Mouse (Mus musculus) cerebellum, adult 2 months (tissue): ENCODE measurements around the gene Enc1. TPM values are rescaled to one million over a fixed set of nuclear protein-coding genes. Genes with fewer than 3 reads are reported as not detected.

Experiments
- DNase-seq, 2 experiments: peaks; one replicate each; pipeline ENCODE4 v3.0.0; 2021
- H3K27ac ChIP-seq: fragments of 200-500 bp; 2 replicates; pipeline ENCODE4 v1.5.1; 2012; ENCODE audit warnings: low read length, control low read depth, inconsistent platforms; ENCODE audit not compliant: insufficient read depth
- H3K27me3 ChIP-seq: fragments of 200-500 bp; 2 replicates; pipeline ENCODE4 v1.6.1; 2012; ENCODE audit warnings: inconsistent platforms, mild to moderate bottlenecking, low read length, moderate library complexity; ENCODE audit not compliant: control insufficient read depth, insufficient read depth
- H3K4me1 ChIP-seq: fragments of 200-500 bp; 2 replicates; pipeline ENCODE4 v1.6.1; 2011; ENCODE audit warnings: low read length; ENCODE audit not compliant: control insufficient read depth, insufficient read depth
- H3K4me3 ChIP-seq: fragments of 200-500 bp; replicated peaks from 2 replicates; pipeline ENCODE3; 2011; ENCODE audit warnings: mild to moderate bottlenecking, low read depth, low read length, control low read depth; ENCODE audit not compliant: insufficient read depth
- CTCF ChIP-seq: fragments of 200-500 bp; IDR thresholded peaks from 2 replicates; pipeline ENCODE4 v1.5.1; 2011; ENCODE audit warnings: low read depth, mild to moderate bottlenecking, control low read depth, low read length, moderate library complexity, borderline replicate concordance; ENCODE audit not compliant: insufficient read depth
- POLR2A ChIP-seq: fragments of 200-500 bp; IDR thresholded peaks from 2 replicates; pipeline ENCODE4 v1.6.1; 2011; ENCODE audit warnings: low read length, control low read depth, borderline replicate concordance; ENCODE audit not compliant: insufficient read depth
- WGBS: fragments of 180-500 bp; shearing (Covaris S2); methylation state at CpG from one replicate; pipeline ENCODE4 v1.1.7; 2018; 5-methylcytosine and 5-hydroxymethylcytosine counted together
- polyA plus RNA-seq: library from polyadenylated mRNA; depleted of rRNA; stranded (reverse); fragments of >200 nt; gene quantifications from 2 replicates; pipeline ENCODE4 v1.2.3, GENCODE M21; 2012

Gene Enc1
- polyA plus RNA-seq, 1 experiment: 20.2 TPM

GRCm38 (mm10) chr13:97233092-97233491 lies 7.8 kb upstream of the Enc1 start:
- H3K4me3 ChIP-seq: no peak overlapping the region
- no peak overlapping the region for H3K27ac ChIP-seq
- no peak for TF ChIP-seq CTCF
- TF ChIP-seq POLR2A: no peak
- WGBS: 80% methylated on average over 2 of the region's 2 CpGs
- H3K27me3 ChIP-seq: no peaks in the 10 kb centered on the region; the same call in 1 of the 2 replicates
- no peaks in the 10 kb centered on the region for H3K4me1 ChIP-seq
- DNase-seq: no peak

DNA sequence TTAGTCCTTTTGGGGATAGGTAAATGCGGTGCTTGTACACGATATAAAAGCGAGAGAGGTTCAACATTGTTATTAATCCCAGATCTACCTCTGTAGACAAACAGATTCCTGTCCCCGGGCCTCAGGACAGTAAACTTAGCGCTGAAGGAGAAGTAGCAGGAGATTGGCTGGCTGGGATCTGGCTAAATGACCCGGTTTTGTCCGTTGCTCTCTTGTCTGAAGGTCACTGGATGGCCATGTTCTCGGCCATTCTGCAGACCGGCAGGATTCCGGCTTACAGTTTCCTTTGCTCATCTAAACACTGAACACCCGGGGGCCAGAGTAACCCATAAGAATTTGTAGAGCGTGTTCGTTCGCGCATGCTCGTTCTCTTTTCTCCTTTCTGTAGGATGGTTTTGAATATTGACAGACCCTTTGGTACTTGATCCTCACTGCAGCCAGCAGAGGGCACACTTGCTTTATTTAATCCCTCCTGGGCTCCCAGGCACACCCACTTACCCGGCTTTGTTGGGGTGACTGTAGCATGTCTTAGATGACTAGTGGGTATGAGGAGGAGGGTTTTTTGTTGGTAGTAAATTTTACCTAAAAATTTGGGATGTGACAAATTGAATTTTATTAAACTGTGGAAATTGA lies 6.0 kb upstream of the Enc1 start:
- peak; percentile 65 to 77 for DNase-seq
- no peak overlapping the region for H3K27ac ChIP-seq
- no peaks in the 10 kb centered on the region; the same call in 1 of the 2 replicates for H3K27me3 ChIP-seq
- no peaks in the 10 kb centered on the region for H3K4me1 ChIP-seq
- H3K4me3 ChIP-seq: no peak overlapping the region
- 20% methylated on average over 17 of the region's 17 CpGs for WGBS
- TF ChIP-seq POLR2A (no peak), CTCF (peak; percentile 86)

DNA sequence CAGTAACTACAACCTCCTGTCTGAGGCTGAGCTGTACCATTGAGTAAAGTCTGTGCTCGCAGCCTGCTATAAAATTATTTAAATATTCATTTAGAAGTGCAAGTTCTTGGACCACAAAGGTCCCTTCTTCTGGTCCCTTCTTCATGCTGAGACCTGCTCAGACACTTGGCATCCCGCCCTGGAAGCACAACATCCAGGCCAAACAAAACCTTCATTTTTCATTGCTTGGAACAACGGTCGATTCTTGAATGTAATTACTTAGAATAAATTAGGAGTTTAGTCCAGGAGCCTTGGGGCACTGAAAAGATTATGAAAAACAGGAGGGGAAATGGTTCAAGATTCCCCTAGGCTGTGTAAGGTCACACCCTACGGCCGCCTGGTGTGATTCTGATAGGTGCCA lies 5.0 kb upstream of the Enc1 start:
- no peak overlapping the region for H3K4me3 ChIP-seq
- 55% methylated on average over 6 of the region's 6 CpGs for WGBS
- H3K4me1 ChIP-seq: 0 out of 2 replicates have a peak, but pooled peaks cover 6% of the 10 kb centered on the region
- DNase-seq: no peak
- TF ChIP-seq POLR2A (no peak), CTCF (no peak)
- H3K27me3 ChIP-seq: no peaks in the 10 kb centered on the region; the same call in 1 of the 2 replicates
- no peak overlapping the region for H3K27ac ChIP-seq

- DNase-seq: no peak
- no peak overlapping the region for H3K27ac ChIP-seq
- WGBS: 49% methylated on average over 3 of the region's 3 CpGs
- H3K4me3 ChIP-seq: no peak overlapping the region
- H3K4me1 ChIP-seq: 0 out of 2 replicates have a peak, but pooled peaks cover 6% of the 10 kb centered on the region
- TF ChIP-seq CTCF (no peak), POLR2A (no peak)
- H3K27me3 ChIP-seq: no peaks in the 10 kb centered on the region; the same call in 1 of the 2 replicates
These were observed 3.2 kb upstream of the Enc1 start for GRCm38 (mm10) chr13:97237700-97238099.

- H3K27ac ChIP-seq: no peak overlapping the region
These were observed 2.5 kb upstream of the Enc1 start for GRCm38 (mm10) chr13:97238181-97238981.

DNA sequence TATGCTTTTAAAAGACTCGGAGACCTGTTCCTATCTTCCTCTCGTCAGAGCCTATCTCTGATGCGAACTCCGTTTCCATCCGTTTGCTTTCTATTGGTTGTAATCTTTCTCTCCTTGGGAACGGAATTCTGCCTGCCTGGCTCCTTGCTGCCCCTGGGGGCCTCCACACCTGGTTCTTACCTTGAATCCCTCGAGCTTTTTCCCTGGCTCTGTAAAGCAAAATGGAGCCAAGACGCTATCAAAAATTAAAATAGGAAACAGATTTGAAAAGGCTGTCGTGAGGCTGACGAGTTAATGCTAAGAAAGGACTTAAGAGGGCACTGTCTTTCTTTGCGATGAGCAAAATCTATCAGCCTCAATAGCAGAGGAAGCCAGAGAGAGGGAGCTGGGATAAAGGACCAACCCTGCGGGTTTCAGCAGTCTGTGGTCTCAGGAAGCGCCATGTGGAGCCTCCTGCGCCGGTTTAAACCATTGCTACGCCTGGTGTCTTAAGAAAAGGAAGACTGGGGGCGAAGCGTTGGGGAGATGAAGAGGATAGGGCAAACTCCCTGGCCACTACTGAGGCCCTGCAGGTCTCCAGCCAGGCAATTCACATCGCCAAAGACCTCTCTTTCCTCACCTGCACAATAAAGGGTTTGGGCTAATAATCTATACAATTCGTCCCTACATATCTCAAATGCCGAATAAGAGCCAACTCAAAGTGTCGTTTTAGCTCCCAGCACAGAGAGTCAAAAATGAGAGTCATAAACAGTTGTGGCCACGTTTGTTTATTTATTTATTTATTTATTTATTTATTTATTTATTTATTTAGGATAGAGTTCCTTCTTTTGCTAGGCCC lies 1.3 kb upstream of the Enc1 start:
- 7% methylated on average over 23 of the region's 23 CpGs for WGBS
- H3K27ac ChIP-seq: no peak overlapping the region
- DNase-seq: peak; percentile 52 to 56
- H3K27me3 ChIP-seq: no peaks in the 10 kb centered on the region; the same call in 1 of the 2 replicates
- H3K4me1 ChIP-seq: 0 out of 2 replicates have a peak, but pooled peaks cover 6% of the 10 kb centered on the region
- TF ChIP-seq CTCF (peak; percentile 41; the same call in 1 of the 2 replicates), POLR2A (no peak)
- no peak overlapping the region for H3K4me3 ChIP-seq

More at GRCm38 (mm10) chr13:97238181-97238981, 2.5 kb upstream of the Enc1 start:
- DNase-seq: no peak
- Histone ChIP-seq H3K27me3 (no peaks in the 10 kb centered on the region; the same call in 1 of the 2 replicates), H3K4me3 (no peak overlapping the region), H3K4me1 (0 out of 2 replicates have a peak, but pooled peaks cover 6% of the 10 kb centered on the region)
- 80% methylated on average over 16 of the region's 16 CpGs for WGBS
- no peak for TF ChIP-seq POLR2A
- no peak for TF ChIP-seq CTCF

DNA sequence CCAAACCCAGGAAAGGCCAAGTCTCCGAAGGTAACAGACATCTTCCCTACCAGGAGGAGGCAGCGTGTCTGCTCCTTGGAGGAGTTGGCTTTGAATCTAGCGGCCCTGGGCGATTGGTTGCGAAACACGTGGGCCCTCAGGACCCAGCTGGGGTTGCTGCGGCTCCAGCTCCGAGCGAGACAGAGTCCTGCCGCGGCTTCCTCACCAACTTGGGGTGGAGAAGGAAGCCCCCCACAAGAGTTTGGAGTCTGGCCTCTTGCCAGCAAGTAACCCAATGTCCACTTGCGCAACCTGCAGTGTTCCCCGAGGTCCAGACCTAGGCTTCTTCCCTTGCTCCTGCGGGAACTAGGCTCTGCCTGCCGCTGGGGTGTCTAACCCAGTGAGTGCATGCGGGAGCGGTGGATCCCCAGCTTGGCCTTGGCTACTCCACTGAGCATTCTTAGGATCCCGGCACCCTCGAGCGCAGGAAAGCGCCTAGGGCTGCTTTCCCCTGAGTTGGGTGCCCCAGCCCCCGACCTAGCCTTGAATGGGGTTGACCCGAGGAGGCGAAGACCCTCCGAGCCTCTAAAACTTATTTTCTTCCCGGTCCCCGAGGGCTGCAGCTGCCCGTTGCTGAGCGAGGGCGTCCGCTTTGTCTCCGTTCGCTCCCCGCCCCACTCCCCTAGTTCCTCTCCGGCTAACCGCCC lies 483 bp upstream of the Enc1 start:
- TF ChIP-seq POLR2A (no peak), CTCF (no peak)
- Histone ChIP-seq H3K4me3 (peak overlapping the region; percentile 36), H3K27ac (peak overlapping the region; percentile 39; the same call in 1 of the 2 replicates), H3K27me3 (no peaks in the 10 kb centered on the region; the same call in 1 of the 2 replicates), H3K4me1 (0 out of 2 replicates have a peak, but pooled peaks cover 6% of the 10 kb centered on the region)
- peak; percentile 47 to 55 for DNase-seq
- WGBS: under 1% methylated on average over 35 of the region's 36 CpGs
